Mouse (Mus musculus) liver, adult (tissue): ENCODE data around the gene Tbk1.

Experiments
- GATA4 ChIP-seq: IDR thresholded peaks from 2 replicates; pipeline ENCODE4 v1.6.1; 2014; ENCODE audit warnings: mild to moderate bottlenecking, low read length; ENCODE audit not compliant: insufficient replicate concordance

Tbk1 gene

DNA sequence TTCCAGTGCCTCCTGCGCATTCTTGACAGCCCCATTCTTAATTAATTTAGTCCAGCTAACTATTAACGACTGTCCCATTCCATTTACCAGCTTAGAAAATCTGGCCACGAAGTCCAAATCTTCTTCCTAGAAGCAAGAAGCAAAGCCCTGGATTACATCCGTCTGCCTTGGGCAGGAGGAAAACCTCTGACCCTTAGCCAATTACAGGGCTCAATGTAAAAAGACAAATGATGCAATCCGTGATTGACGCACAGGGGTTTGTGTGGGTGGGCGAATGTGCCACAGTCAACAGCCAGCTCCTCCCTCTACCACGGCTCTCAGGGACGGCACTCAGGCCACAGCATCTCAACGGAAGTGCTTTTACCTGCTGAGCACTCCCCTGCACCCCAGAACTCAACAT is 25.0 kb upstream of the Tbk1 start:
- no peak for TF ChIP-seq GATA4

DNA sequence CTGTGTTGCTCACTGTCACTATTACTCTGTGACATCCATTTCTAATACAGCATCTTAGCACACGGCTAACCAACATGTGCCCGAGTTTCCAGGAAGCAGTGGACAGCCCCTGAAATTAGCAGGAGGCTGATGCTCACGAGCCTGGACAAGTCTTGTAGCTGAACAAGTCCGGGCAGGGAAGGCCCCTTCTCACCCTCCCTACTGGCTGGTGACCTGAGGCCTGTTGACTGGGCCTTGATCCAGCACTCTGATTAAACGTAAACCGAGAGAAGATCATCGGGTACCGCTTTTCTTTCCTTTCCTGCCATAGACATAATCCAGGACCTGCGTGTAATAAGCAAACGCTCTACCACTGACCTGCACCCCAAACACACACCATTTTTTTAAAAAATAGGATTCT is 21.6 kb upstream of the Tbk1 start:
- no peak for TF ChIP-seq GATA4

DNA sequence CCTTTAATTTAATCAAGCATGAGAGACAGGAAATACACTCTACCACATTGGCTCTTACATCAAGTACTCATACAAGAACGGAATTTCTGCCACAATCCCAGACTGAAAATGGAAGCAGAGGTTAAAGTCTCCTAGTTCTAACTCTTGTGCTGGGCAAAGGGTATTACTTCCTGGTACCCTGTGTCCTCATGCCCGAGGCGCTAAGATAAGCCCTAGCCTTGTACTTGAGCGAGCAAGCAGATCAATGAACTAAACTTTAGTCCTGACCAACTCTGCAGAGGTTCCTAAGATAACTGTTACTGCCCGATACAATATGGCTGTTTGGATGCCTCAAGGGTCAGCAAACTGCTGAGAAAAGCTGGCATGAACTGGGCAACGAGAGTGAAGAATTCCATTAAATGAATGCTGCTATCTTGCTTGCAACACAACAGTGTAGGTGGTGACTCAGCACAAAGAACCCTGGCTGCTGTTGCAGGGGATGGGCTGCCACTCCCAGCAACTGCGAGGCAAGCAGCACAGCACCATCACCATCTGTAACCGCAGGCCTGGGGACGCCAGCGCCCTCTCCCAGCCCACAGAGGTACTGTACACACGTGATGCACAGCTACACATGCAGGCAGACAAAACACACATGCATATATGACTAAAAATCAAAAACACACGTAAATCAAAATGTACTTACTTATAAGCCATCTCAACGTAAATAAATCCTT is 18.2 kb upstream of the Tbk1 start:
- no peak for TF ChIP-seq GATA4

DNA sequence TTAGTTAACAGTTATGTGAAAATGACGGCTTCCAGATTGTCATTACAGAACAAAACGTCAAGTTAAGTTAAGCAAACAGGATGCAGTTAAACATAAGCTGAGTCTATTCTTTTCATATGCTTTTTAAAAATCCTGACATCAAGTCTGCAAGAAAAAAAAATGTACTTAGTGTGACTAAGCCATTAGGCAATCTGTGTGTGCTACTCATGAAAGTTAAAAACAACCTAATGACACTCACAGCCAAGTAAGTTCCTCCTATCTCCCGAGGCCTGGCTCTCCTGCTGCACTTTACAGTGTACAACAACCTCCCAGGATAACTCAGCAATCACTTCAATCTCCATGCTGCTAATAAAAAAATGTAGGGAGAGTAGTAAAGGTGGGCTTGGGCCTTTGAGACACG is 17.0 kb upstream of the Tbk1 start:
- no peak for TF ChIP-seq GATA4

DNA sequence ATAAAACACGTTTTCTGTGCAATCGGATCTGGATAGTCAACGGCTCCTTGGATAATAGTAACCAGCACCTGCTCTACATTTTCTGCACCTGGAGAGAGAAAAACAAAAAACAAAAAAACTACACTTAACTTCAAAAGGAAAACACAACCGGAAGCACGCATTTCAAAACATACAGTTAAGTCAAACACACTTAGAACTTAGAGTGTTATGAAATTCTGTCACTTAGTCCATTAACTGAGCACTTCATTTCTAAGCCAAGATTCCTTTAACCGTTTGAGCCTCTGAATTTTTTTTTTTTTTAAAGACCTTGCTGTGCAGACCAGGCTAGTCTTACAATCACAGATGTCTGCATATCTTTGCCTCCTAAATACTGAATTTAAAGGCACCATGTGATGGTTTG is 14.7 kb upstream of the Tbk1 start:
- TF ChIP-seq GATA4 = no peak

DNA sequence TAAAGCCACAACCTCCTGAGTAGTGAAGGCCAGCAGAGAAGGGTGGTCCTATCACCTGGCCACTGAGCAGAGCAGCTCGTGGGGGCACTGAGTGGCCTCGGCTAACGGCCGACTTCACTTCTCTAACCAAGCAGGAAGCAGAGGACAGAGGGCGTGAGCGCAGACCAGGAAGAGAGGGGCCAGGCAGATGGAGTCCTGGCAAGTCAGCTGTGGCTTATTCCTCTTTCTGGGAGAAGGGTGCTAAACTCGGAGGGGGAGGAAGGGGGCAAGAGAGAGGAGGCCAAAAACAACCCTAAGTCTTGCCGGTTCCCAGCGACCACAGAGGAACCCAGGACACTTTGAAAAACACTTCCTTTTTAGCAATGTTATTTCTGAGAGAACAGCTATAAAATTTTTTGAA is 10.0 kb upstream of the Tbk1 start:
- no peak for TF ChIP-seq GATA4

DNA sequence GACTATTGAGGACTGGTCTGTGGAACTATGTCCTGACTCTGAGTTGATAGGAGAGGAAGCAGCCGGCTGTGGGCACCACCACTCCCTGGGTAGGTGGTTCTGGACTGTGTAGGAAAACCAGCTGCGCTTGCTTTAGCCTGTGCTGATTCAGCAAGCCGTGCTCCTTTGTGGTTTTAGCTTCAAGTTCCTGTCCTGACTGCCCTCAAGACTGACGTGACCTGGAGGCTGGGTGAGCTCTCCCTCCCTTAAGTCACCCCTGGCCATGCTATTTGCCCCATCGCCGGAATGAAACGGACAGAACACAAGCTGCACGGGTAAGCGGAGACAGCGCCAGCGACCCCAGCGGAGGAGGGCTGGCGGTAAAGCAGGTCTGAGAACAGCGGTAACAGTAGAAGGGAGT is 4.5 kb upstream of the Tbk1 start:
- no peak for TF ChIP-seq GATA4

DNA sequence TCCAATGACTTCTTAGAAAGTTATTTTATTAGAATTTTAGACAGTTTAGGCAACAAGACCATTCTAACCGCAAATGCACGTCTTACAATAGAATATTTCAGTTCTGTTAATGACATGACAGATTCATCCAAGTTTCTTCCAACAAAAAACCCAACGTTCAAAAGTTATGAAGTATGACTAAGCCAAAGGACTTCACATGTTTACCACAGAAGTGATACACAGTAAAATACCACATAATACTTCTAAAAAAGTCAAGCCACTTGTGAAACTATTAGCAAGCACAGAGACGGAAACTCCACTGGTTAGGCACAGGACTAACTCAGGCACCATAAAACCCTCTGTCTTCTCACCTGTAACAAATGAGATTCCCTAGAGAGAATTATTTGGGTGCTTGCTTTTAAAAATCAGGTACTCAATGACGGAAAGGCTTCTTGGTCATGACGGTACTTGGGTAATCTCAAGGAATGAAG is 819 bp upstream of the Tbk1 start:
- no peak for TF ChIP-seq GATA4

DNA sequence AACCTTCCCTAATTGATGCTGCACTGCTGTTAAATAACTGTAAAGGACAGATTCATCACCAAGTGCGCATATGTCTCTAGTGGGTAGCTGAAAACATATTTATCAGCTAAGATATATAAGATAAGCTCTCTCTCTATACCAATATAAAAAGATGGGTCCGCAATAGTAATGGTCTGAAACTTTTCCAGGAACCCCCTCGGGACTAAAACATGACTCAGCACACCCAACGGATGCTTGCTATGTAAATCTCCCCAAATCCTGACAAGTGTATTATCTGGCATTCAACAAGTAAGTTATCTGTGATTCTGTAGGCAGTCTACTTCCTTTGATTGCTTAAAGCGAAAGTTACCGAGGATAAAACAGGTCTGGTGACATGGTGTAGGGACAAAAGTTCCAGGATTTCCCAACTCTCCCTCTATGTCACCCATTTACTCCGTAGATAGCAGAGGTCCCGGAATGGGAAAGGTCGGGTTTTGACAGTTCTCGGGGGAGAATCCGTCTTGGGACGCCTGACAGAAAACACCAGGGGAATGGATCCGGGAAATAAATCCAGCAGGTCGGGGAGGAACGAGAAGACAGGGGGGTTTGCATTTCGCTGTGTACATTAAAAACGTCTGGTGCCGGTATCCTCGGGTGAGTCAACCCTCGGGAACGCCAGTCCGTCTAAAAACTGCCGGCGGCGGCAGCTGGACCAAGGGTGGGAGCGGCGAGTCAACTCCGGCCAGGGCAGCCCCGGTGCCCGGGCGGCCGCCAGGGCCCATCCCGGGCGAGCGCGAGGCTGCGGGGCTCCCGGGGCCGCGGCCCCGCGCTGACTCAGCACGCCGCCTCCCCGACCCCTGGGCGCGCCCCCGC is 570 bp downstream of the Tbk1 start:
- 0 out of 2 replicates have a peak, but pooled peaks have one; percentile 26 for TF ChIP-seq GATA4

DNA sequence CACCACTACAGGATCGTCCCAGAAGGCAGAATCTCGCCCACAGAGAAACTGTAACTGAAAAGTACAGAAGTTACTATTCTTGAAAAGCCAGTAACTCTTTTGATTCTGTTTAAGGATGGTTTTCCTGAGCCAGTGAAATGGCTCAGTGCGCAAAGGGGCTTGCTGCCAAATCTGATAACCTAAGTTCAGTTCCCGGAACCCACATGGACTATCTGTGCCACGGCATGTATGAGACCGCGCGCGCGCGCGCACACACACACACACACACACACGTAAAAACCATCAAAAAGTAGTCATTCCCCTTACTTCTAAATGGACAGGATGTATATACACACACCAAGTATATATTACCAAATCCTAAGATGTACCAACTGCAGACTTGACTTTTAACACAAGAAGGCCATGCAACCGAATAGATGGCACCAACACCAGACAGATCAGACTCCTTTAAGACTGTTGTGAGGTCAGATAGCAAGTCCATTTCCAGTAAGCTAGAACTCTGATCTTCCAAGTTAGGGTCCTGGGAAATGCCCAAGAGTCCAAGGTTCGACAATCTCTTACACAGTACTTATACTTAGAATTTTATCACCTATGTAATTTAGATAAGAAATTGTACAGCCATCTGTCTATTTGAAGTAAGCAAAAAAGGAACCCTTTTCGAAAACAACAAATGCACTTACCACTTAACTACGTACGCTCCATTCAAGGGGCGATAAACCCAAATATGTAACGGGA is 1.4 kb downstream of the Tbk1 start:
- peak; percentile 81 for TF ChIP-seq GATA4

DNA sequence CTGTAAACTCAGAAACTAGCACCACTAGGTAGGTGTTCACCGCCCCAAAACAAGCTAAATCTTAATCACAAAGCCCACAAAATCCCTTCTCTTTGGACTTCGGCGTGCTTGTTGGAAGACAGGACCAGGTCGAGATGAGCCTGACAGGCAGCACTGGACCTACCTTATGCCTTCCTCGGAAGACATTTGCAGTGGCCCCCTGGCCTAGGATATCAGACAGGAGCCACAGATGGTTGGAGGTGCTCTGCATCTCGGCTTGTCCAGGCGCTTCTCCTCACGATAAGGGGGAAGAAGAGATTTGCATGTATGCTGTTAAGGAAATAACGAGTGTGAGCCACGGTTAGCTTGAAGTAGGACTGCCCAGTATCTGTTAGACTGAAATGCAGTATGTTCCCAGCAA is 2.6 kb downstream of the Tbk1 start:
- no peak for TF ChIP-seq GATA4

DNA sequence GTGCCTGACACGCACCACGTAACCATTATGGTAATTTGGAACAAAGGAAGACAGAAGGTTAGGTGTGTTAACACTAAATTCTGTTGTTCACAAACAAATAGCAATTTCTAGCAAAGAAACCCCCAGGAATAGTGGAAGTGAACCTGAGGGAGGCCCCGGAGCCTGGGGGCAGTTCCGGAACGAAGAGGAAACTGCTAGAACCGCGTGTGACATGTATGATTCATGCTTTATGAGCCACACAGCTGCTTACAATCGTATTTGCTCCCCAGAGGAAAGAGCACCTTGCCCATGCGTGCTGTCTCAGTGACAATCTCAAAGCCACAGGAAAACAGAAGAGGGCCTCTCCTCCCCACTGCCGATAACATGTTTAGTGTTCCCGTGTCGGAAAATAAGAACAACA is 3.6 kb downstream of the Tbk1 start:
- TF ChIP-seq GATA4 = no peak

DNA sequence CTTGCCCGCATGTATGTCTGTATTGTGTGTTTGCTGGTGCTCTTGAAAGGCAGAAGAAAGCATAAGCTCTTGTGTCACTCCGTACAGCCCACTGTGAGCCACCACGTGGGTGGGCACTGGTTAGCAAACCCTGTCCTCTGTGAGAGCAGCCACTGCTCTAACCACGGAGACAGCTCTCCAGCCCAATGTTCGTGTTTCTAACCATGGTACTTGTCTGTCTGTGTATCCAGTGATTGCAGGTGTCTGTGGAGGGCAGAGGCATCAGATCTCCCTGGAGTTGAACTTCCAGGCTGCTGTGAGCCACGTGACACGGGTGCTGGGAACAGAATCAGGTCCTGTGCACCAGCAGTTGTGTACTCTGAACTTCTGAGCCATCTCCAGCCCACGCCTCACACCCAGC is 4.3 kb downstream of the Tbk1 start:
- TF ChIP-seq GATA4 = no peak

DNA sequence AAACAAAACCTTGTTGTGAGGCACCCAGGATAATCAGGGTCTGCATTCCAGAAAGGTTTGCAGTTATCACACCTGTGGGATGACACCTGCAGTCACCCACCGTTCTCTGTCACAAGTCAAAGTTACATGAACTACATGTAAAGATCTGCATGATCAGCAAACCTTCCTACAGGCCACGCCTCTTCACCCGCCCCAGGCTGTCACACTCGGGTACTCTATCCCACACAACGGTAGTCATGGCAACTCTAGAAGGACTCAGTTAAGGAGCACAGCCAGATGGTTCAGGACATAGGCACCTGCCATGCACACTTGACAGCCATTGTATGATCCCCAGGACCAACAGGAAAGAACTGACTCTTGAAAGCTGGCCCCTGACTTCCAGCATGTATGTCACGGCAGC is 5.2 kb downstream of the Tbk1 start:
- TF ChIP-seq GATA4 = no peak

DNA sequence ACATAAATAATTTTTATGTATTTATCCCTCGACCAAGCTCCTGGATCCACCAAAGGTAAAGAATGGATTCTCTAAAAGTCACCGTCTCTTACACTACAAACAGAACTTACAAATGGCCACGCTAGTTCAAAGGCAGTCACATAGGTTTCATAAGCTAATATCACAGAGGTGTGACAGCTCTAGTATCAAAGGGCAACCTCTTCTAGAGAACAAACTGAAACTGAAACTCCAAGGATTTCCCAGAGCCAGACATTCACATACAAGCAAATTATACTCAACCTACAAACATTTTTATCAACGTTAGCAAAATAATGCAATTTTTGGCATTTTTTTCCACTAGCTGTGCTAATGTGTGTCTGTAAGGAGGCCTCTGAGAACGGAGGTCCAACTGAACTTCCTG is 6.2 kb downstream of the Tbk1 start:
- TF ChIP-seq GATA4 = no peak

DNA sequence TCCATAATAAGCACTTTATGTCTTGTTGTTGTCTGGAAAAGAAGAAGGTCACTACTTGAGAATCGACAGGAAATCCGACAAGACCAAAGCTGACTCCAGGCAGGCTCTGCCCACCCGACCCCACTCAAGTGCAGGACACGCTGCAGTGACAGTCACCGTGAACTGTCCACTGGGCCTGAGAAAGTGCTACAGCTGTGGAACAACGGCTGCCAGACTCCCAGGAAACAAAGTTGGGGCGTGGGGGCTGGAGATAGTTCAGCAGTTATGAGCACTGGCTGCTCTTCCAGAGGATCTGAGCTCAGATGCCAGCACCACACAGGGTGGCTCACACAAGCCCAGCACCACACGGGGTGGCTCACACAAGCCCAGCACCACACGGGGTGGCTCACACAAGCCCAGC is 10.2 kb downstream of the Tbk1 start:
- TF ChIP-seq GATA4 = no peak
